Mouse (Mus musculus): ENCODE results near the gene Gramd4.

- TF ChIP-seq CTCF (IDR thresholded peaks at IDR 0.05; ENCODE audit: low read depth) (no peak), EP300 (IDR thresholded peaks at IDR 0.05; ENCODE audit: low read depth) (no peak; the same call in 1 of the 2 replicates)
These were observed 51.8 kb downstream of the Gramd4 start for GRCm38 (mm10) chr15:86109245-86109644.

All from heart, postnatal 0 days (tissue).